Mouse (Mus musculus) testis, adult 2 months (tissue): ENCODE results near the gene Slc18a2. TPM values are rescaled to one million over a fixed set of nuclear protein-coding genes. Genes with fewer than 3 reads are reported as not detected.
A peak's percentile ranks its signal among the peaks of the same experiment; 100 is the strongest.

Experiments
- H3K27ac ChIP-seq: fragments of 200-500 bp; 2 replicates; pipeline ENCODE4 v1.5.1; 2012; ENCODE audit warnings: low read depth, low read length; ENCODE audit not compliant: control insufficient read depth, insufficient read depth
- H3K27me3 ChIP-seq: fragments of 200-500 bp; 2 replicates; pipeline ENCODE4 v1.6.1; 2012; ENCODE audit warnings: mild to moderate bottlenecking, low read length, moderate library complexity; ENCODE audit not compliant: control insufficient read depth, insufficient read depth
- H3K36me3 ChIP-seq: fragments of 200-500 bp; 2 replicates; pipeline ENCODE4 v1.6.1; 2012; ENCODE audit warnings: mild to moderate bottlenecking, low read length; ENCODE audit not compliant: control insufficient read depth, insufficient read depth
- H3K4me1 ChIP-seq: fragments of 200-500 bp; 2 replicates; pipeline ENCODE4 v1.6.1; 2012; ENCODE audit warnings: low read length; ENCODE audit not compliant: control insufficient read depth, insufficient read depth
- H3K4me3 ChIP-seq: fragments of 200-500 bp; 2 replicates; pipeline ENCODE4 v1.5.1; 2012; ENCODE audit warnings: low read depth, mild to moderate bottlenecking, low read length, moderate library complexity, mixed read lengths; ENCODE audit not compliant: control insufficient read depth
- CTCF ChIP-seq: fragments of 200-500 bp; IDR thresholded peaks from 2 replicates; pipeline ENCODE4 v1.5.1; 2012; ENCODE audit warnings: low read depth, mild to moderate bottlenecking, inconsistent platforms, low read length, moderate library complexity; ENCODE audit not compliant: control insufficient read depth, insufficient read depth, insufficient replicate concordance
- POLR2A ChIP-seq: fragments of 200-500 bp; IDR thresholded peaks from 2 replicates; pipeline ENCODE4 v1.6.1; 2012; ENCODE audit warnings: low read depth, mild to moderate bottlenecking, inconsistent platforms, low read length, moderate library complexity; ENCODE audit not compliant: control insufficient read depth
- polyA plus RNA-seq: library from polyadenylated mRNA; depleted of rRNA; stranded (reverse); fragments of >200 nt; gene quantifications from 2 replicates; pipeline ENCODE4 v1.2.3, GENCODE M21; 2012

The Slc18a2 gene
- polyA plus RNA-seq, 1 experiment, result 0.35 TPM

DNA sequence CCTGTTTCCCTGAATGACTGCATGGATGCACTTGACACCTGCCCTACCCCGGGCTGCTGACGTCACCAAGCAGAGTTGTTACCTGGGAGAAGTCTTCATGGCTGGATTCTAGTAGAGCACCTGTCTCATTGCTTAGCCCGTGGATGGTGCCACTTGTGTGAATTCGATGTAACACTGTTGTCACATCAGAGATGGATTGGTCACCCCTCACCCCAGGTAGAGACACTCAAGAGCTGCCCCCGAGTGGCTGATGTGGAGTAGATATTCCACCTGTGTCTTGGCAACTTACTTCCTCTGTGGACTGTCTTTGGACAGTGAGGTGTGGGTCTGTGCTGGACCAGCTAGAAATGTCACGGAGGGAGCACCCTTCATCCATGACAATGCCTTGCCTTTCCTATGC, 24.6 kb upstream of the Slc18a2 start:
- Histone ChIP-seq H3K27ac (no peak overlapping the region), H3K36me3 (no peaks in the 10 kb centered on the region), H3K27me3 (no peaks in the 10 kb centered on the region), H3K4me3 (no peak overlapping the region), H3K4me1 (peaks cover 2% of the 10 kb centered on the region)
- TF ChIP-seq CTCF, result no peak
- no peak for TF ChIP-seq POLR2A

DNA sequence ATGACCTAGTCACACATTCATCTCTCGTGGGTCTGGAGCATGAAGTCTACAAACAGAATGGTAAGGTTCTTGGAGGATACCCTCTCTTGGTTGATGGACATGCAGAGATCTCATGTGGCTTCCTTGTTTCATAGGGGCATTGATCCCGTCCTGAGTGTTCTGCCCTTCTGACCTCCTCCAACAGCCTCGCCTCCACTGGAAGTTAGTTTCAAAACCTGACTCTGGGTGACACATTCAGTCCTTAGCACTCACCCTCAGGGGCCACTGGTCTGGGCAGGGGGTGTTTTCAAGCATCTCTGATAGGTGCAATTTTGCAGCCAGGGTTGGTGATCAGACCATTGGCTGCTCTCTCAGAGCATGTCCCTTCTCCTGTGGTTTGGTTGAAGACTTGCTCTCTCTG, 22.1 kb upstream of the Slc18a2 start:
- Histone ChIP-seq H3K4me1 (peaks cover 2% of the 10 kb centered on the region), H3K4me3 (no peak overlapping the region), H3K27ac (no peak overlapping the region), H3K36me3 (no peaks in the 10 kb centered on the region), H3K27me3 (no peaks in the 10 kb centered on the region)
- TF ChIP-seq CTCF (no peak), POLR2A (no peak)

- TF ChIP-seq CTCF (peak; percentile 100), POLR2A (no peak)
- Histone ChIP-seq H3K27me3 (no peaks in the 10 kb centered on the region), H3K27ac (no peak overlapping the region), H3K36me3 (no peaks in the 10 kb centered on the region), H3K4me3 (no peak overlapping the region), H3K4me1 (peaks cover 2% of the 10 kb centered on the region)
Measured at GRCm38 (mm10) chr19:59239124-59239817, 21.4 kb upstream of the Slc18a2 start.

DNA sequence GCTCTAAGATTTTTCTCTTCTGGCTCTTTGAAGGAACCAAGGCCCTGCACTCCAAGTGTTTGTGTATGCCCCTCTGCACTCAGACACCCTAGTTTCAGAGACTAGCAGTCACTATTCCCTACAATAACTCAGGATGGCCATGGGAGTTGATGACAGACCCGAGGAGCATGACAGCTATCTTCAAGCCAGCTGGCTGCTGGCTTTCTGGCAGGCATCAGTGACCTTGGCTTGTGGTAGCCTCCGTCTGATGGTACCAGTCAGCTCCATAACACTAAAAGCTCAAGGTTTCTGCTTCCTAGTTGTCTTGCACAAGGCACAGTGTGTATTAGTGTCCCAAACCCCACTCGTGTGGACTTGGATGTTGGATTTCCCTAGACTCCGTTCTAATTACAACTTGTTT, 18.7 kb upstream of the Slc18a2 start:
- no peaks in the 10 kb centered on the region for H3K36me3 ChIP-seq
- H3K4me1 ChIP-seq, result peaks cover 2% of the 10 kb centered on the region
- TF ChIP-seq CTCF, result no peak
- TF ChIP-seq POLR2A, result no peak
- no peaks in the 10 kb centered on the region for H3K27me3 ChIP-seq
- H3K4me3 ChIP-seq, result no peak overlapping the region
- no peak overlapping the region for H3K27ac ChIP-seq

GRCm38 (mm10) chr19:59243057-59243456, 17.6 kb upstream of the Slc18a2 start:
- Histone ChIP-seq H3K36me3 (no peaks in the 10 kb centered on the region), H3K4me3 (no peak overlapping the region), H3K27ac (no peak overlapping the region), H3K27me3 (no peaks in the 10 kb centered on the region), H3K4me1 (peaks cover 2% of the 10 kb centered on the region)
- TF ChIP-seq CTCF (no peak), POLR2A (no peak)

GRCm38 (mm10) chr19:59248144-59248543, 12.6 kb upstream of the Slc18a2 start:
- Histone ChIP-seq H3K4me3 (no peak overlapping the region), H3K4me1 (no peaks in the 10 kb centered on the region), H3K36me3 (no peaks in the 10 kb centered on the region), H3K27ac (no peak overlapping the region), H3K27me3 (no peaks in the 10 kb centered on the region)
- TF ChIP-seq CTCF, result no peak
- TF ChIP-seq POLR2A, result no peak

DNA sequence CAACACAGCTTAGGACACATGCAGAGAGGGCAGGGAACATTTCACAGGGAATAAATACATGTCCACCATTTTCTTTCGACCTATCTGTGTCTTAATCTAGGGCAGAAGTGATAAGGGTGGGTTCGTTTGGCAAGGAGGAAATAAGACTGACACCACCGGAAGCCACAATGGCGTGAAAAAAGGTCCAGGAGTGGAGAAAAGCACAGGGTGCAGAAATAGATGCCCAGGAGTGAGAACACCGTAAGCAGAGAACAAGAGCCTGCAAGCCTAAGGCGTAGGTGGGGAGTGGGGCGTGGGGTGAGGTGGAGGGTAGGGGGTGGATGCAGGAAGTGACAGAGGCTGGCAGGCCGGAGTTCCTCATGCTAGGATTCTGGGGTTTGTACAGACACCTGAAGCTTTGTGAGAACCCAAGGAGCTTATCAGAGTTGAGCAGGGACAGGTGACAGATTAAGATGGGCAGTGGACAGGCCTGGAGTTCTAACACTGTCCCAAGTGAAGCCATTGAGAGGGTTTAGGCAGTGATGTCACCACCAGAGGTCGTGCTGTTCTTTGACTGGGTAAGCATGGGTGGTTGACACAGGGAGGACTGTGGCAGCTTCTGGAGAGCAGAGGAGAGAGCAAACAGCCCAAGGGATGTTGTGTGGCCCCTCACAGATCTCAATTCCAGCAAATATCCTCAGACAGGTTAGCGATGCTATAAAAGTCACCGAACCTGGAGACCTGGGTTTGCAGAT, 12.0 kb upstream of the Slc18a2 start:
- no peaks in the 10 kb centered on the region for H3K27me3 ChIP-seq
- H3K4me3 ChIP-seq, result no peak overlapping the region
- no peaks in the 10 kb centered on the region for H3K36me3 ChIP-seq
- no peaks in the 10 kb centered on the region for H3K4me1 ChIP-seq
- H3K27ac ChIP-seq, result no peak overlapping the region
- TF ChIP-seq CTCF (no peak), POLR2A (no peak)
